Mouse (Mus musculus) midbrain, embryonic 13.5 days (tissue): ENCODE measurements around the gene Tssc4. TPM values are rescaled to one million over a fixed set of nuclear protein-coding genes. Genes with fewer than 3 reads are reported as not detected.

Experiments
- ATAC-seq: fragments of 200-750 bp; cut with Nextera tagmentation; 2 replicates; pipeline ENCODE4 v1.8.0; 2017; ENCODE audit warnings: mild to moderate bottlenecking, moderate TSS enrichment, moderate library complexity
- H3K27ac ChIP-seq: fragments of 300-500 bp; sonication (generic); 2 replicates; pipeline ENCODE4 v1.5.1; 2015; ENCODE audit warnings: inconsistent platforms, mild to moderate bottlenecking, moderate library complexity
- H3K27me3 ChIP-seq: fragments of 300-500 bp; sonication (generic); 2 replicates; pipeline ENCODE4 v1.6.1; 2015; ENCODE audit warnings: mild to moderate bottlenecking, inconsistent platforms
- H3K36me3 ChIP-seq: fragments of 300-500 bp; sonication (generic); 2 replicates; pipeline ENCODE4 v1.6.1; 2015; ENCODE audit warnings: mild to moderate bottlenecking, inconsistent platforms
- H3K4me1 ChIP-seq: fragments of 300-500 bp; sonication (generic); replicated peaks from 2 replicates; pipeline ENCODE4 v1.6.1; 2015; ENCODE audit warnings: inconsistent platforms
- H3K4me2 ChIP-seq: fragments of 300-500 bp; sonication (generic); replicated peaks from 2 replicates; pipeline ENCODE4 v1.6.1; 2015; ENCODE audit warnings: moderate library complexity, mild to moderate bottlenecking, inconsistent platforms
- H3K4me3 ChIP-seq: fragments of 300-500 bp; sonication (generic); replicated peaks from 2 replicates; pipeline ENCODE4 v1.5.1; 2015; ENCODE audit warnings: mild to moderate bottlenecking, inconsistent platforms
- H3K9ac ChIP-seq: fragments of 300-500 bp; sonication (generic); replicated peaks from 2 replicates; pipeline ENCODE4 v1.6.1; 2015; ENCODE audit warnings: mild to moderate bottlenecking, inconsistent platforms
- H3K9me3 ChIP-seq: fragments of 300-500 bp; sonication (generic); 2 replicates; pipeline ENCODE4 v1.6.1; 2016; ENCODE audit warnings: mild to moderate bottlenecking, inconsistent platforms
- WGBS: fragments of 180-500 bp; shearing (Covaris S2); methylation state at CpG from one replicate; pipeline ENCODE4 v1.1.7; 2015; 5-methylcytosine and 5-hydroxymethylcytosine counted together
- polyA plus RNA-seq: library from polyadenylated mRNA; unstranded; fragments of >200 nt; fragmentation: Nextera tagmentation; extraction: Ambion mirVana; gene quantifications from 2 replicates; pipeline ENCODE4 v1.2.1, GENCODE M21; 2015

Gene Tssc4
- polyA plus RNA-seq, 1 experiment from 2014 or later: 104 TPM

GRCm38 (mm10) chr7:143075394-143075793 is 6.3 kb downstream of the Tssc4 start:
- Histone ChIP-seq H3K27ac (no peak overlapping the region), H3K9me3 (no peaks in the 10 kb centered on the region), H3K27me3 (no peaks in the 10 kb centered on the region), H3K4me2 (no peak overlapping the region), H3K9ac (no peak overlapping the region), H3K4me1 (peaks cover 9% of the 10 kb centered on the region), H3K36me3 (no peaks in the 10 kb centered on the region; the same call in 1 of the 2 replicates), H3K4me3 (no peak overlapping the region)
- ATAC-seq: no peak
- WGBS: 78% methylated on average over 5 of the region's 5 CpGs

DNA sequence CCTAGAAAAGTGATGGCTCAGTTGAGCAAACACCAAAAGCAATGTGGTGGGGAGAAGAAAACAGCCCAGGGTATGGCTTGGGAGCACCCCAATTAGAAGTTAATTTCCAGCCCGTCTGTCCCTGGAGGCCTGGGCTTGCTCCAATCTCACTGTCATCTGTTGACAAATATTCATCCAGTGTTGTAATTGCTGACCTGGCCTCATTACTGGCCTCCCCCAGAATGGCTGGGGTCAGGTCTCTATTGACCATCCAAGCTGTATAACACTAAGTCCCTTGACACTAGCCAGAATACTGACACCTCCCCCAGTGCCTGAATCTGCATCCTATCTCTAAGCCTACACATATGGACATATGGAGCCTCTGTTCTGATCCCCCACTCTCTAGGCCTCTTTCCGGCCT is 8.3 kb downstream of the Tssc4 start:
- H3K27me3 ChIP-seq: no peaks in the 10 kb centered on the region
- no peak overlapping the region for H3K27ac ChIP-seq
- H3K9me3 ChIP-seq: no peaks in the 10 kb centered on the region
- no peak overlapping the region for H3K4me2 ChIP-seq
- no peak for ATAC-seq
- no peak overlapping the region for H3K4me3 ChIP-seq
- H3K9ac ChIP-seq: no peak overlapping the region
- 91% methylated on average over 2 of the region's 2 CpGs for WGBS
- no peaks in the 10 kb centered on the region for H3K36me3 ChIP-seq
- no peaks in the 10 kb centered on the region for H3K4me1 ChIP-seq

DNA sequence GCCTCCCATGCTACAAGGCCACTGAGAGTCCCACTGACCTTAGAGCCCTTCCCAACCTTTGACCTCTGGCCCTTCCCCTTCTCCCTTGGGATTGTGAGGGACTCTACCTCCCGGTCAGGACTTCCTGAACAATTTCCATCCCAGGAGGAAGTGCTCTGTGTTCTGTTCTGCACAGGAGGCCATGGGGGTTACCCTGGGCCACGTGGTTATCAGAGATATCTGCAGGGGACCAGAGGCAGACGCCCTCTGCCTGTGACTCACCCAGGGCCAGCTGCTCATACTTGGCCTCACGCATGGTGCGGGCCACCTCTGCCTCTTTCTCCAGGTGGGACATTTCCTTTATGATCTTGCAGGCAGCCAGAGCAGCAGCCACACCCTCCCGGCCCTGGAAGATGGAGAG is 13.0 kb downstream of the Tssc4 start:
- H3K9ac ChIP-seq: no peak overlapping the region
- no peak overlapping the region for H3K4me2 ChIP-seq

GRCm38 (mm10) chr7:143083708-143084107 is 14.7 kb downstream of the Tssc4 start:
- Histone ChIP-seq H3K4me1 (no peaks in the 10 kb centered on the region), H3K4me3 (no peak overlapping the region), H3K9ac (no peak overlapping the region), H3K4me2 (no peak overlapping the region), H3K27me3 (peaks cover under 1% of the 10 kb centered on the region; the same call in 1 of the 2 replicates), H3K36me3 (no peaks in the 10 kb centered on the region), H3K9me3 (no peaks in the 10 kb centered on the region), H3K27ac (no peak overlapping the region)
- 83% methylated on average over 2 of the region's 2 CpGs for WGBS
- ATAC-seq: no peak

More for the DNA sequence above, 13.0 kb downstream of the Tssc4 start:
- H3K27ac ChIP-seq: no peak overlapping the region
- H3K4me1 ChIP-seq: no peaks in the 10 kb centered on the region
- no peaks in the 10 kb centered on the region for H3K9me3 ChIP-seq
- no peaks in the 10 kb centered on the region; the same call in 1 of the 2 replicates for H3K27me3 ChIP-seq
- WGBS: 65% methylated on average over 6 of the region's 6 CpGs
- no peaks in the 10 kb centered on the region for H3K36me3 ChIP-seq
- H3K4me3 ChIP-seq: no peak overlapping the region
- ATAC-seq: no peak

GRCm38 (mm10) chr7:143086366-143086765 is 17.3 kb downstream of the Tssc4 start:
- Histone ChIP-seq H3K27ac (no peak overlapping the region), H3K9ac (no peak overlapping the region), H3K4me1 (no peaks in the 10 kb centered on the region), H3K36me3 (no peaks in the 10 kb centered on the region), H3K27me3 (peaks cover 8% of the 10 kb centered on the region; the same call in 1 of the 2 replicates), H3K4me2 (no peak overlapping the region), H3K4me3 (no peak overlapping the region), H3K9me3 (no peaks in the 10 kb centered on the region)
- WGBS: 52% methylated on average over 2 of the region's 2 CpGs
- no peak for ATAC-seq

DNA sequence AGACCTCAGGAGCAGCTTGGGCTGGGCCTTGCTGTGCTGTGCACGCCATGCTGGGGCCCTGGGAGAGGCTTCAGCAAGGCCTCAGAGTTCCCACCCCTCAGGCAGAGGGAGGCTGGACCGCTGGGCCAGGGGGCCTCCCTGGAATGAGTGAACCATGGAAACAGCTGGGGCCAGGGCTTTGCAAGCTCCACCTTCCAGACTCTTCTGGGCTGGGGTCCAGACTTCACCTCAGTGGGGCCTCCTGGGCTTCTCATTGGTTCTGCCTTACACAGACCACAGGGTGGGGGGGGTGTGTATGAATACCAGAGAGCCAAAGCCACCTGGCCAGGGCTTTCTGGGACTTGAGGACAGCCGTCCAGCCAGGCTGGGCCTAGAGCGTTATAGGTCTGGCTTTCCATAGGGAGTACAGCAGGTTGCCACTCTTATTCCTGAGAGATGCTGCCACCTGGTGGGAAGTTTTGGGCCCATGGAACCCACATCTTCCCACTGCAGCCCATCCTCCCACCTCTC is 18.1 kb downstream of the Tssc4 start:
- Histone ChIP-seq H3K4me2 (no peak overlapping the region), H3K27me3 (peaks cover 8% of the 10 kb centered on the region; the same call in 1 of the 2 replicates), H3K27ac (no peak overlapping the region), H3K4me1 (no peaks in the 10 kb centered on the region), H3K9me3 (no peaks in the 10 kb centered on the region), H3K4me3 (no peak overlapping the region), H3K36me3 (no peaks in the 10 kb centered on the region), H3K9ac (no peak overlapping the region)
- ATAC-seq: peak; percentile 69
- whole genome bisulfite sequencing: 33% methylated on average over 4 of the region's 4 CpGs

- Histone ChIP-seq H3K27me3 (0 out of 2 replicates have a peak, but pooled peaks cover 6% of the 10 kb centered on the region), H3K9ac (no peak overlapping the region), H3K9me3 (no peaks in the 10 kb centered on the region), H3K36me3 (no peaks in the 10 kb centered on the region), H3K4me3 (no peak overlapping the region), H3K4me2 (no peak overlapping the region), H3K4me1 (no peaks in the 10 kb centered on the region), H3K27ac (no peak overlapping the region)
- no peak for ATAC-seq
- WGBS: 76% methylated on average over 3 of the region's 3 CpGs
These were observed 24.8 kb downstream of the Tssc4 start for GRCm38 (mm10) chr7:143093847-143094246.

GRCm38 (mm10) chr7:143094592-143095553 is 25.8 kb downstream of the Tssc4 start, which contains the start of gene Trpm5:
Trpm5 (minus strand) TSS chr7:143094642.
- WGBS: 55% methylated on average over 10 of the region's 10 CpGs
- H3K9ac ChIP-seq: no peak within 1 kb of the TSS
- no peak within 1 kb of the TSS for H3K4me2 ChIP-seq
- no peak for ATAC-seq
- H3K4me1 ChIP-seq: no peaks in the 10 kb centered on the region
- no peak within 1 kb of the TSS for H3K4me3 ChIP-seq
- H3K27ac ChIP-seq: no peak within 1 kb of the TSS
- no peaks in the 10 kb centered on the region for H3K9me3 ChIP-seq
- H3K36me3 ChIP-seq: no peaks in the 10 kb centered on the region
- H3K27me3 ChIP-seq: no peaks in the 10 kb centered on the region

DNA sequence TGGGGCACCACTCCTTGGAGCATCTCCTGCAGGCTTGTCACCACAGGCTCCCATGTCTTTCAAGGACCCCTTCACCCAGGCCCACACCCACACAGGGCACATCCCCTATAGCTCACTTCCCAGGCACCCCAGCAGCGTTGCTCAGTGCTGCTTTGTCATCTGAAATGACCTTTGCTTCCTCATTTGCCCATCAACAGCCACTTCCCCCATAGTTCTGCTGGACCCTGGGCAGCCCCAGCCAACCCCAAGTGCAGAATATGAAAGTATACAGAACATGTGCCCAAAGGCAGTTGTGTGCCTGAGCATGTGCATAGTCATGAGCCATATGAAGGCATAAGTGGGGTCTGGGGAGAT is 26.5 kb downstream of the Tssc4 start:
- Histone ChIP-seq H3K27ac (no peak overlapping the region), H3K27me3 (0 out of 2 replicates have a peak, but pooled peaks cover 3% of the 10 kb centered on the region), H3K4me3 (no peak overlapping the region), H3K4me2 (no peak overlapping the region), H3K36me3 (no peaks in the 10 kb centered on the region), H3K4me1 (no peaks in the 10 kb centered on the region), H3K9me3 (no peaks in the 10 kb centered on the region), H3K9ac (no peak overlapping the region)
- no peak for ATAC-seq
- 62% methylated on average over 1 of the region's 1 CpGs for WGBS

GRCm38 (mm10) chr7:143100759-143101158 is 31.7 kb downstream of the Tssc4 start:
- Histone ChIP-seq H3K4me2 (no peak overlapping the region), H3K9me3 (no peaks in the 10 kb centered on the region), H3K27ac (no peak overlapping the region), H3K9ac (no peak overlapping the region), H3K4me3 (no peak overlapping the region), H3K4me1 (no peaks in the 10 kb centered on the region), H3K36me3 (no peaks in the 10 kb centered on the region), H3K27me3 (peaks cover 21% of the 10 kb centered on the region)
- WGBS: 80% methylated on average over 4 of the region's 4 CpGs
- no peak for ATAC-seq

GRCm38 (mm10) chr7:143105258-143105897 is 36.3 kb downstream of the Tssc4 start:
- Histone ChIP-seq H3K36me3 (no peaks in the 10 kb centered on the region), H3K27ac (no peak overlapping the region), H3K27me3 (peaks cover 60% of the 10 kb centered on the region), H3K9me3 (no peaks in the 10 kb centered on the region), H3K4me1 (peaks cover 10% of the 10 kb centered on the region), H3K4me2 (no peak overlapping the region), H3K9ac (no peak overlapping the region), H3K4me3 (no peak overlapping the region)
- WGBS: 73% methylated on average over 11 of the region's 11 CpGs
- ATAC-seq: no peak

- peak within 1 kb of the TSS; percentile 25 for H3K4me3 ChIP-seq
- ATAC-seq: no peak
- H3K36me3 ChIP-seq: no peaks in the 10 kb centered on the region
- peaks cover 60% of the 10 kb centered on the region for H3K27me3 ChIP-seq
- H3K9ac ChIP-seq: no peak within 1 kb of the TSS
- H3K9me3 ChIP-seq: no peaks in the 10 kb centered on the region
- peaks cover 10% of the 10 kb centered on the region for H3K4me1 ChIP-seq
- peak within 1 kb of the TSS; percentile 48 for H3K4me2 ChIP-seq
- WGBS: 62% methylated on average over 4 of the region's 4 CpGs
- no peak within 1 kb of the TSS for H3K27ac ChIP-seq
These were observed 37.0 kb downstream of the Tssc4 start, which contains the start of gene Kcnq1 for GRCm38 (mm10) chr7:143106062-143106461. Kcnq1 (plus strand) TSS chr7:143106362.
